Mouse (Mus musculus): Measurements from ENCODE around the gene Ring1.

- TF ChIP-seq CTCF (IDR thresholded peaks at IDR 0.05) = peak; percentile 38
- TF ChIP-seq EP300 (IDR thresholded peaks at IDR 0.05) = no peak
Measured at GRCm38 (mm10) chr17:34030861-34031326, 6.4 kb upstream of the Ring1 start.

Measured in lung, postnatal 0 days (tissue).